Mouse (Mus musculus) cerebellum, adult 2 months (tissue): Measurements from ENCODE around the gene Pik3cb.

Experiments
- CTCF ChIP-seq: fragments of 200-500 bp; IDR thresholded peaks from 2 replicates; pipeline ENCODE4 v1.5.1; 2011; ENCODE audit warnings: low read depth, mild to moderate bottlenecking, control low read depth, low read length, moderate library complexity, borderline replicate concordance; ENCODE audit not compliant: insufficient read depth
- POLR2A ChIP-seq: fragments of 200-500 bp; IDR thresholded peaks from 2 replicates; pipeline ENCODE4 v1.6.1; 2011; ENCODE audit warnings: low read length, control low read depth, borderline replicate concordance; ENCODE audit not compliant: insufficient read depth

- TF ChIP-seq CTCF (no peak), POLR2A (no peak)
Observed at GRCm38 (mm10) chr9:99159932-99160331, 19.5 kb upstream of the Pik3cb start.
